Mouse (Mus musculus): ENCODE data around the gene Ppp4r4. TPM values are rescaled to one million over a fixed set of nuclear protein-coding genes. Genes with fewer than 3 reads are reported as not detected.
"Not testable (repeated sequence)": the region's sequence is repeated elsewhere in the genome, so short reads cannot be mapped to it uniquely, and the experiment has no call there.

Ppp4r4 gene
- 0.09 TPM for polyA plus RNA-seq (2012; fragmentation: generic; extraction: Trizol)
- long read RNA-seq, experiment 1, partial matches to known transcripts = 1 of 1 reads
- long read RNA-seq, experiment 1, other reads (novel, unspliced or antisense) = 0 of 1 reads
- long read RNA-seq, experiment 2, partial matches to known transcripts = 0 of 2 reads
- long read RNA-seq, experiment 2, other reads (novel, unspliced or antisense) = 0 of 2 reads

DNA sequence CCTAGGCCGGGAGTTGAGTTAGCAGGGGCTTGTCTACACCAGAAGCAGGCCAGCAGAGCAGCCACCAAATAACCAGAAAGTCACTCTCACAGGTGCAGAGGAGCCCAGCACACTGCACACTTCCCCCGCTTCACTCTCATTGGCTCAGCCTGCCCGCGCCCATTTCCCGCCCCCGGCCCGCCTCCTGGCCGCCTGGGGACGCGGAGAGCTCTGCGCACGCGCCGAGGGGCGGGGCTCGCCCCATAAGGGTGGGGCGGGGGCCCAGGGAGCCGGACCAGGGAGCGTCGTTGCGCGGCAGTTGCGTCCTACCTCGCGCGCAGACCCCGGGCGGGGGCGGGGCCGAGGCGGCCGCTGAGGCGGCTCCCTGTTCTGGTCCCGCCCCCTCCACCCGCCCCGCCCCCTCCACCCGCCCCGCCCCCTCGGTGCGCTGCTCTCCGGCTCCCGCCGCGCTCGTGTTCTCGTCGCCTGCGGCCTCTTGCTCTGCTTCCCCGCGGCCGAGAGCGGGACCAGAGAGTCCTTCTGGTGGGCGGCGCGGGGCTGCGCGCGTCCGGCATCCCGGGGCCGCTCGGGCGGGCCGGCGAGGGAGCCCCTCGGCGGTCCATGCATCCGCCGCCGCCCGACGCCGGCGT lies at the start of gene Ppp4r4:
Gene Ppp4r4, plus strand, starts transcription at position 264 of the 629 bp plus-strand sequence.
- H3K4me3 ChIP-seq (ENCODE audit: insufficient read depth, poor library complexity, severe bottlenecking) = peak within 1 kb of the TSS; percentile 23

DNA sequence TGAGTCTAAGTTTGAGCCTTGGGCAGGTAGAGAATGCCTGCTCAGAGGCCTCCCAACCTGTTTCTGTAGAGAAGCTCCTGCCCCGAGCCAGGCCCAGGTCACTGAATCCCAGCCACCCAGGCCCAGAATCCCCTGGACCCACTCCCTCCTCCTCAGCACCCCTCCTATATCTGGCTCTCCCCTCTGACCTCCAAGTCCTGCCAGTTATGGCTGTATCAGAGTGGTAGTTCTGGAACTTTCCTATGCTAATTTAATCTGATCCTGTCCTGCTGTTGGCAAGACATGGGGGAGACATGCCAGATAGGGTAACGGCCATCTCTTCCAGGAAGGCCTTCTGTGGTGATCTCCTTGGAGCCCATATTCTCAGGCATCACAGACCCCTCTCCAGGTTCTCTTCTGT lies 49.3 kb upstream of the Ppp4r4 start:
- H3K36me3 ChIP-seq (ENCODE audit: control insufficient read depth, insufficient read depth) = no peaks in the 10 kb centered on the region
- H3K79me3 ChIP-seq (ENCODE audit: low read depth) = no peaks in the 10 kb centered on the region
- TF ChIP-seq CTCF (IDR thresholded peaks at IDR 0.05; ENCODE audit: control insufficient read depth, insufficient read depth, insufficient read length) = no peak
- no peak for TF ChIP-seq CEBPB (IDR thresholded peaks at IDR 0.05; ENCODE audit: low read depth)
- TF ChIP-seq MYOD1 (IDR thresholded peaks at IDR 0.05; ENCODE audit: control insufficient read depth, insufficient read length, low read depth) = no peak
- TF ChIP-seq FOSL1 (IDR thresholded peaks at IDR 0.05; ENCODE audit: insufficient read depth, low read length, poor library complexity, severe bottlenecking) = no peak
- TF ChIP-seq MYOG (IDR thresholded peaks at IDR 0.05; ENCODE audit: control insufficient read depth, extremely low read depth, insufficient read length) = no peak
- no peak for TF ChIP-seq USF1 (IDR thresholded peaks at IDR 0.05; ENCODE audit: low read depth)
- no peak for TF ChIP-seq MAX (IDR thresholded peaks at IDR 0.05)
- H3K4me3 ChIP-seq (ENCODE audit: insufficient read depth, poor library complexity, severe bottlenecking) = no peak overlapping the region
- H3K79me2 ChIP-seq (ENCODE audit: control insufficient read depth, insufficient read depth) = no peaks in the 10 kb centered on the region
- no peaks in the 10 kb centered on the region for H3K27me3 ChIP-seq (ENCODE audit: control insufficient read depth, insufficient read depth, insufficient read length)
- no peak overlapping the region for H3ac ChIP-seq (ENCODE audit: control insufficient read depth, insufficient read length, low read depth)

More for the DNA sequence above, at the start of gene Ppp4r4:
- TF ChIP-seq CTCF (IDR thresholded peaks at IDR 0.05; ENCODE audit: control insufficient read depth, insufficient read depth, insufficient read length) (no peak), MAX (IDR thresholded peaks at IDR 0.05) (peak; percentile 34)
- Histone ChIP-seq H3K27me3 (ENCODE audit: control insufficient read depth, insufficient read depth, insufficient read length) (peaks cover 7% of the 10 kb centered on the region), H3K36me3 (ENCODE audit: control insufficient read depth, insufficient read depth) (no peaks in the 10 kb centered on the region), H3ac (ENCODE audit: control insufficient read depth, insufficient read length, low read depth) (peak within 1 kb of the TSS; percentile 61), H3K79me3 (ENCODE audit: low read depth) (no peaks in the 10 kb centered on the region), H3K79me2 (ENCODE audit: control insufficient read depth, insufficient read depth) (no peaks in the 10 kb centered on the region)

DNA sequence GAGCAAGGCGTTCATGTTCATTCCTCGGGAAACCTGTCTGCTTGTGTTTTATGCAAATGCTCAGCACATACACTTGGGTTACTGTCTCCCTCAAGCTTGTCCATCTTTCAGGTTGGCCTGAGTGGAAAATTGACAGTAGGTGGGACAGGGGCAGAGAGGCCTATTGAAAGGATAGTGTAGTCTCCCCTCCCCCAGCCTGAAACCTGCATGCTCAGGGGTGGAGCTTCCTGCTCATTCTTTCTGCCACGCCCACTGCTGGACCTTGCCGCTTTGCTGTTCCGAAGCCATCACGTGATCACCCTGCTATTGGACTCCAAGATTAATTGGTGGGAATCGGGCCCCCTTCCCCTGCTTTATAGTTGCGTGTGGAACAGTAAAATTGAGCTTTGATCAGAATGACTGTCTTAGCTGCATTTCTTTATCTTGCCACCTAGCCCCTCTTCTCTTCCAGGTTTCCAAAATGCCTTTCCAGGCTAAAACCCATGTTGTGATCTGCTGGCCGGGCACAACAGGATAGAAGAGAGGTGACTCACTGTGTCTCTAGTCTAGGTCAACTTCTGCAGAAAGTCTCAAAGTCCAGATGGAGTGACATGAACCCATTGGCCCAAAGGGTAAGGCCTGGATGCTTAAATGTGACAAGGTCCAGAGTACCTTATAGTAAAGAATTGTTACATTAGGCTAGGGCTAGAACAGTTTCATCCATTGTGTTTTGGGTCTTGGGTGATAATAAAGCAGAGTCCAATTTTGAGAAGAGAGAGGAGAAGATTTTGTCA lies 47.7 kb upstream of the Ppp4r4 start:
- H3K36me3 ChIP-seq (ENCODE audit: control insufficient read depth, insufficient read depth); H3K4me3 ChIP-seq (ENCODE audit: insufficient read depth, poor library complexity, severe bottlenecking); H3K27me3 ChIP-seq (ENCODE audit: control insufficient read depth, insufficient read depth, insufficient read length); H3ac ChIP-seq (ENCODE audit: control insufficient read depth, insufficient read length, low read depth); H3K79me2 ChIP-seq (ENCODE audit: control insufficient read depth, insufficient read depth); H3K79me3 ChIP-seq (ENCODE audit: low read depth): not testable (repeated sequence)

DNA sequence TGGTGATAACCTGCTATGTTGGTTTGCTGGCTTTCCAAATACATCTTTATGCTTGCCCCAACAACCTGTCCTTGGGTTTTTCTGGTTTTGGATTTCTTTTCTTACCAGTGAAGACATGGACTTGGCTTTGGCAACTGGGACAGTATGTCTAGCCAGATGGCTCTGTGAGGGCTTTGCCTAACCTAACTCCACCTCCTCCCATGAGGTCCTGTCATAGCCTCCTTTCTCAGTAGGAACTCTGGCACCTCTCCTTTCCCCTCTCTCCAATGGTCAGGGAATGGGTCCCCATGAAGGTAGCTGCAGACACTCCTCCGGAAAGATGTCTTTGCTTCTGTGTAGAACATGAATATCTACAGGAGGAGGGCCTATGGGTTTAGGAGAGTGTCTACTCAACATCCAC lies 45.4 kb upstream of the Ppp4r4 start:
- no peak overlapping the region for H3K4me3 ChIP-seq (ENCODE audit: insufficient read depth, poor library complexity, severe bottlenecking)
- TF ChIP-seq CEBPB (IDR thresholded peaks at IDR 0.05; ENCODE audit: low read depth) (no peak), FOSL1 (IDR thresholded peaks at IDR 0.05; ENCODE audit: insufficient read depth, low read length, poor library complexity, severe bottlenecking) (no peak), MAX (IDR thresholded peaks at IDR 0.05) (no peak), MYOD1 (IDR thresholded peaks at IDR 0.05; ENCODE audit: control insufficient read depth, insufficient read length, low read depth) (no peak), USF1 (IDR thresholded peaks at IDR 0.05; ENCODE audit: low read depth) (no peak), CTCF (IDR thresholded peaks at IDR 0.05; ENCODE audit: control insufficient read depth, insufficient read depth, insufficient read length) (no peak), MYOG (IDR thresholded peaks at IDR 0.05; ENCODE audit: control insufficient read depth, extremely low read depth, insufficient read length) (no peak)
- H3K79me3 ChIP-seq (ENCODE audit: low read depth) = no peaks in the 10 kb centered on the region

DNA sequence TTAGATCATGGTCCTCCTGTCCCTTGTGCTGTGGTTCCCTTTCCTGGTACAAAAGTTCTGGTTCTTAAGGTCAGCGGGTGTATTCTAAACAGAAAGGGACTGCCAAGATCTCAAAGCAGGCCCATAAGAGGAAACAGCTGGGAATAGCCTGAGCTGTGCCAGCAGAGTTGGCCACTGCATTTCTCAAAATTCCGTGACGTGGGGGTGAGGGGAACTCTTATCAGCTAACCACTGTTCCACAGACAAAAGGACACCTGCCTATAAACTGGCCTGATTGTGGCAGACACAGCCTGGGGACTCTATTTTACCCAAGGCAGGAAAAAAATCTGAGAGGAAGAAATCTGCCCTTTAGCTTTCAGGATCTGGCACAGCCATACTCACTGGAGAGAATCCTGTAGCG lies 44.8 kb upstream of the Ppp4r4 start:
- Histone ChIP-seq H3K79me2 (ENCODE audit: control insufficient read depth, insufficient read depth) (no peaks in the 10 kb centered on the region), H3ac (ENCODE audit: control insufficient read depth, insufficient read length, low read depth) (no peak overlapping the region), H3K4me3 (ENCODE audit: insufficient read depth, poor library complexity, severe bottlenecking) (no peak overlapping the region), H3K79me3 (ENCODE audit: low read depth) (no peaks in the 10 kb centered on the region), H3K27me3 (ENCODE audit: control insufficient read depth, insufficient read depth, insufficient read length) (no peaks in the 10 kb centered on the region), H3K36me3 (ENCODE audit: control insufficient read depth, insufficient read depth) (no peaks in the 10 kb centered on the region)
- TF ChIP-seq FOSL1 (IDR thresholded peaks at IDR 0.05; ENCODE audit: insufficient read depth, low read length, poor library complexity, severe bottlenecking) (no peak), MYOD1 (IDR thresholded peaks at IDR 0.05; ENCODE audit: control insufficient read depth, insufficient read length, low read depth) (no peak), USF1 (IDR thresholded peaks at IDR 0.05; ENCODE audit: low read depth) (no peak), MAX (IDR thresholded peaks at IDR 0.05) (no peak), CTCF (IDR thresholded peaks at IDR 0.05; ENCODE audit: control insufficient read depth, insufficient read depth, insufficient read length) (no peak), MYOG (IDR thresholded peaks at IDR 0.05; ENCODE audit: control insufficient read depth, extremely low read depth, insufficient read length) (no peak), CEBPB (IDR thresholded peaks at IDR 0.05; ENCODE audit: low read depth) (no peak)

More for the DNA sequence above, 45.4 kb upstream of the Ppp4r4 start:
- H3K79me2 ChIP-seq (ENCODE audit: control insufficient read depth, insufficient read depth) = no peaks in the 10 kb centered on the region
- H3ac ChIP-seq (ENCODE audit: control insufficient read depth, insufficient read length, low read depth) = no peak overlapping the region
- H3K27me3 ChIP-seq (ENCODE audit: control insufficient read depth, insufficient read depth, insufficient read length) = no peaks in the 10 kb centered on the region
- H3K36me3 ChIP-seq (ENCODE audit: control insufficient read depth, insufficient read depth) = no peaks in the 10 kb centered on the region

DNA sequence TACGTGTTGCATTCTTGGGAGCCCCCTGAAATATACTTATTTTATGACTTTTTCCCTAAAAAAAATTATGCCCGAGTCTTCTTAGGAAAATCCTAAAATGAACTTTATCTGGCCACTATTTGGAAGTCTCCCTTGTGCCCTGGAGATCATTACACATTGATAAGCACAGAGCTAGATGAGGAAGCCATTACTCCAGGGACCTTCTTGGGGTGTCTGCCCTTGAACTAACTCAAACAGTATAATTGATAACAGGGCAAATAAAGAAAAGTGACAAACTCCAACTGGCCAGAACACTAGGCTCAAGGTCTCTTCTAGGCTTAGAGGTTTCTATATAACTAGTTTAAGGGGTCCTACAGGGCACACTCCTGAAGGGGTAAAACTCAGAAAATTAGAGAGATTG lies 44.3 kb upstream of the Ppp4r4 start:
- no peak overlapping the region for H3K4me3 ChIP-seq (ENCODE audit: insufficient read depth, poor library complexity, severe bottlenecking)
- no peaks in the 10 kb centered on the region for H3K27me3 ChIP-seq (ENCODE audit: control insufficient read depth, insufficient read depth, insufficient read length)
- no peaks in the 10 kb centered on the region for H3K79me3 ChIP-seq (ENCODE audit: low read depth)
- H3K36me3 ChIP-seq (ENCODE audit: control insufficient read depth, insufficient read depth) = no peaks in the 10 kb centered on the region
- no peaks in the 10 kb centered on the region for H3K79me2 ChIP-seq (ENCODE audit: control insufficient read depth, insufficient read depth)
- H3ac ChIP-seq (ENCODE audit: control insufficient read depth, insufficient read length, low read depth) = no peak overlapping the region
- TF ChIP-seq MYOD1 (IDR thresholded peaks at IDR 0.05; ENCODE audit: control insufficient read depth, insufficient read length, low read depth) (no peak), MYOG (IDR thresholded peaks at IDR 0.05; ENCODE audit: control insufficient read depth, extremely low read depth, insufficient read length) (no peak), CTCF (IDR thresholded peaks at IDR 0.05; ENCODE audit: control insufficient read depth, insufficient read depth, insufficient read length) (no peak), FOSL1 (IDR thresholded peaks at IDR 0.05; ENCODE audit: insufficient read depth, low read length, poor library complexity, severe bottlenecking) (no peak), USF1 (IDR thresholded peaks at IDR 0.05; ENCODE audit: low read depth) (no peak), CEBPB (IDR thresholded peaks at IDR 0.05; ENCODE audit: low read depth) (no peak), MAX (IDR thresholded peaks at IDR 0.05) (no peak)

Measured in C2C12 (cell line).